Mouse (Mus musculus) limb, embryonic 11.5 days (tissue): Measurements from ENCODE around the gene Atoh8. TPM values are rescaled to one million over a fixed set of nuclear protein-coding genes. Genes with fewer than 3 reads are reported as not detected.

Source experiments
- ATAC-seq: fragments of 200-750 bp; cut with Nextera tagmentation; 2 replicates; pipeline ENCODE4 v1.8.0; 2017; ENCODE audit warnings: low read depth; ENCODE audit not compliant: insufficient number of reproducible peaks, low FRiP score, low TSS enrichment
- DNase-seq: peaks from one replicate; pipeline ENCODE4 v3.0.0-alpha.2; 2015; ENCODE audit warnings: low spot score
- H3K27ac ChIP-seq: fragments of 300-500 bp; sonication (generic); replicated peaks from 2 replicates; pipeline ENCODE4 v1.5.1; 2014; ENCODE audit warnings: low read depth, mild to moderate bottlenecking, low read length
- H3K27me3 ChIP-seq: fragments of 300-500 bp; sonication (generic); 2 replicates; pipeline ENCODE4 v1.6.1; 2014; ENCODE audit warnings: mild to moderate bottlenecking, low read length, mixed read lengths; ENCODE audit not compliant: control insufficient read depth, insufficient read depth
- H3K36me3 ChIP-seq: fragments of 300-500 bp; sonication (generic); 2 replicates; pipeline ENCODE4 v1.6.1; 2014; ENCODE audit warnings: mild to moderate bottlenecking, low read length, moderate library complexity, mixed read lengths; ENCODE audit not compliant: control insufficient read depth, insufficient read depth
- H3K4me1 ChIP-seq: fragments of 300-500 bp; sonication (generic); 2 replicates; pipeline ENCODE4 v1.6.1; 2014; ENCODE audit warnings: low read length, mixed read lengths; ENCODE audit not compliant: control insufficient read depth, insufficient read depth
- H3K4me2 ChIP-seq: fragments of 300-500 bp; sonication (generic); 2 replicates; pipeline ENCODE4 v1.6.1; 2014; ENCODE audit warnings: low read depth, mild to moderate bottlenecking, moderate library complexity; ENCODE audit not compliant: severe bottlenecking
- H3K4me3 ChIP-seq: fragments of 300-500 bp; sonication (generic); 2 replicates; pipeline ENCODE4 v1.5.1; 2014; ENCODE audit warnings: low read depth, low read length
- H3K9ac ChIP-seq: fragments of 300-500 bp; sonication (generic); 2 replicates; pipeline ENCODE4 v1.6.1; 2014; ENCODE audit warnings: mild to moderate bottlenecking, low read length
- H3K9me3 ChIP-seq: fragments of 300-500 bp; sonication (generic); 2 replicates; pipeline ENCODE4 v1.6.1; 2016; ENCODE audit warnings: low read length; ENCODE audit not compliant: control insufficient read depth
- WGBS: fragments of 180-500 bp; shearing (Covaris S2); extraction: QIAGEN DNeasy Blood & Tissue Kit; methylation state at CpG from one replicate; pipeline ENCODE4 v1.1.7; 2014; 5-methylcytosine and 5-hydroxymethylcytosine counted together
- polyA plus RNA-seq: library from polyadenylated mRNA; unstranded; fragments of >200 nt; fragmentation: Nextera tagmentation; extraction: Ambion mirVana; gene quantifications from 2 replicates; pipeline ENCODE4 v1.2.1, GENCODE M21; 2014

The Atoh8 gene
- polyA plus RNA-seq, 1 experiment from 2014 or later: 22.9 TPM

DNA sequence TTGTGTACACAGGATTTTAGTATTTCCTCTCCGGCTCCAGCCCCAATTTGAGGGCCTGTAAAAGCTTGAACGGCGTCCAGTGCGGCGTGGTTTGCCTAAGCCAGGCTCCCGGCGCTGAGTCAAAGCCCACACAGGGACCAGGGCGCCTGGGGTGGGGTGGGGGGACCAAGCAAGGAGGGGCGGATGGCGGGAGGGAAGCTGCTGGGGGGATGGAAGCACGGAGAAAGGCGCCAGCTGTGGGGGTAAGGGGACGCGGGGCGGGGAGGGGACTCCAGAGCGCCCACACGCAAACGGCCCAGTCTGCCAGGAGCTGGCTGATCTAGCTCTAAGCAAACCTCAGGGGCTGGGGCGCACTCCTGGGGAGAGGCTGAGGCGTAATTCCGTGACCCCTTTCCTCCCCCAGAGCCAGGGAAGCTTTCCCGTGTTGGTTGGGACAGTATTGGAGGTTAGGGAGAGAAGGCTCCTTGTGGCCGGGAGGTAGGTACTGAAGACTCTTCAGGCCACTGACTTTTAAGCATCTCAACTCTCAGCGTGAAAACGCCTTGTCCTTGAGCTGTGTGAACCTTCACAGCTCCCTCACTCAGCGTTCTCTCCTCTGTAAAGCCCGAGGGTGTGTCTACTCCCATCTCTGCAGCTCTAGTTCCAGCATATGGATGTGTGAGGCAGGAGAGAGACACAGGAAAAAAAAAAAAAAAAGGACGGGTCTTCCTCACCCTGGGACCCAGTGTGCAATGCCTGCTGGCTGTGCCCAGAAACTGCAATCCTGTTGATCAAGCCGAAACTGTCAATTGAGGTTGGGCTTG lies 46.1 kb downstream of the Atoh8 start:
- no peaks in the 10 kb centered on the region for H3K9me3 ChIP-seq
- 2% methylated on average over 29 of the region's 29 CpGs for WGBS
- ATAC-seq (peak; percentile 71), DNase-seq (peak; percentile 70)
- H3K36me3 ChIP-seq: no peaks in the 10 kb centered on the region
- H3K4me3 ChIP-seq: peak overlapping the region; percentile 15; the same call in 1 of the 2 replicates
- H3K27me3 ChIP-seq: no peaks in the 10 kb centered on the region
- H3K9ac ChIP-seq: peak overlapping the region; percentile 53
- peaks cover 37% of the 10 kb centered on the region for H3K4me1 ChIP-seq
- peak overlapping the region; percentile 58 for H3K4me2 ChIP-seq
- H3K27ac ChIP-seq: peak overlapping the region; percentile 89

DNA sequence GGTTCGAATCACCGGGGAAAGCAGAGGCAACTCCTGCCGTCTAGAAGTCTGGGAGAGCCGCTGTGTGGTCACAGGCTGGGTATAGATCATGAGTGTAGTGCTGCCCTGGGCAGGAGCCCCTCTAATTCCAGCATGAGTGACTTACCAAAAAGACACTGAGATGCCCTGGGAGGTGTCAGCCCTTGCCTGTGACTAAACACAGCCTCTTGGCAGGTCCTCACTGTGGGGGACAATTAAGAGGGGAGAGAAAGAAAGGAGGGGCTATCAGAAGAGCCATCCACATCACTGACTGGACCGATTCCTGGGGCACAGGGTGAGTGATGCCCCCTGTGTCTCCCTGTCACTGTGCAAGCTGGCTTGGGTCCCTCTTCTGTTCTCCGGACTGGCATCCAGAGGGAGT lies 48.6 kb downstream of the Atoh8 start:
- no peak overlapping the region for H3K27ac ChIP-seq
- no peak overlapping the region for H3K9ac ChIP-seq
- 71% methylated on average over 6 of the region's 6 CpGs for WGBS
- peaks cover 37% of the 10 kb centered on the region for H3K4me1 ChIP-seq
- no peaks in the 10 kb centered on the region for H3K27me3 ChIP-seq
- no peaks in the 10 kb centered on the region for H3K36me3 ChIP-seq
- H3K4me2 ChIP-seq: no peak overlapping the region
- no peaks in the 10 kb centered on the region for H3K9me3 ChIP-seq
- ATAC-seq: no peak
- DNase-seq: no peak
- H3K4me3 ChIP-seq: no peak overlapping the region

DNA sequence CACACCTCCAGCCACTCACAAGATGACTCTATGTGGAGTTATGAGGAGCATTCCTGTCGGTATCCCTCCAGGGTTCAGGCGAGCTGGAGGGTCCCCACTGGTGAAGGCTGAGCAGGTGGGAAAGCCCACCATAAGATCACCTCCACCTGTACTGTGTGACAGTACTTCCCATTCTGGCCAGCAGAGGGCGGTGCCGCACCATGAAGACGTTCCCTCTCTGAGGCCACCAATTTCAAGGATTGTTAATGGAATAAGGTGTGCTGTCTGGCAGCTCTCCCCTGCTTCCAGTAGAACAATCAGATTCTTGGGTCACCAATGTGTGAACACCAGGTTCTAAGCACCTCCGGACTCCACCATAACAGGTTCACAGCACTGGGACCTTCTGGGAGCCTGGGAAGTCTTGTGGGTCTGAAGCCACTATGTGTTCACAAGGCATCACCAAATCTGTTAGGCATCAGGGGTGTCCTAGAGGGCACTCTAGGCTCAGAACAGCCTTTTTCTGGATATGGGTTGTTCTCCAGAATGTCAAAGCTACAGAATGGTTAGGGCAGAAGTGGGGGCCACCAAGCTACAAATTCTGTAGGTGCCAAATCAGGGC lies 49.4 kb downstream of the Atoh8 start:
- DNase-seq: peak; percentile 95
- no peaks in the 10 kb centered on the region for H3K27me3 ChIP-seq
- 4% methylated on average over 6 of the region's 6 CpGs for WGBS

DNA sequence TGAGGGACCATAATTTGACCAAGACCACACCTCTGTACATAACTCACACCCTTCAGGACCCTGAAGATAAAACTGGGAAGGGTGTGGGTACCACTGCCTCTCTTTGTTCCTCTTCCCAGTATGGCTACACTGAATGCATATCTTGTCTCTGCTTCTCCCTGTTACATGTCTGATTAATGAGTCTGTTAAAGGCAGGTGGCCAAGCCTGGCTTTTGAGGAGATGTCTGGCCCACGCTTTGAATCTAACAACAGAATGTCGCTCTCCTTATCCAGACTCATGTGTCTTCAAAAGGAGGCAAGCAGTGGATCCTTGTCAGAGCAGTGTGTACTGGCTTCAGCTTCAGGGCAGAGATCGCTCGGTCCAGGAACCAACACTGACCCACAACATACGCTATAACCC lies 50.8 kb downstream of the Atoh8 start:
- Histone ChIP-seq H3K4me2 (no peak overlapping the region), H3K9ac (no peak overlapping the region), H3K4me3 (no peak overlapping the region), H3K4me1 (peaks cover 24% of the 10 kb centered on the region), H3K27me3 (no peaks in the 10 kb centered on the region), H3K36me3 (no peaks in the 10 kb centered on the region), H3K27ac (no peak overlapping the region), H3K9me3 (no peaks in the 10 kb centered on the region)
- 88% methylated on average over 5 of the region's 5 CpGs for WGBS
- ATAC-seq (no peak), DNase-seq (no peak)

More for the DNA sequence above, 49.4 kb downstream of the Atoh8 start:
- H3K9ac ChIP-seq: no peak overlapping the region
- H3K4me2 ChIP-seq: no peak overlapping the region
- H3K27ac ChIP-seq: no peak overlapping the region
- no peak overlapping the region for H3K4me3 ChIP-seq
- H3K9me3 ChIP-seq: no peaks in the 10 kb centered on the region
- H3K36me3 ChIP-seq: no peaks in the 10 kb centered on the region
- peaks cover 37% of the 10 kb centered on the region for H3K4me1 ChIP-seq
- ATAC-seq: 0 out of 2 replicates have a peak, but pooled peaks have one; percentile 40

DNA sequence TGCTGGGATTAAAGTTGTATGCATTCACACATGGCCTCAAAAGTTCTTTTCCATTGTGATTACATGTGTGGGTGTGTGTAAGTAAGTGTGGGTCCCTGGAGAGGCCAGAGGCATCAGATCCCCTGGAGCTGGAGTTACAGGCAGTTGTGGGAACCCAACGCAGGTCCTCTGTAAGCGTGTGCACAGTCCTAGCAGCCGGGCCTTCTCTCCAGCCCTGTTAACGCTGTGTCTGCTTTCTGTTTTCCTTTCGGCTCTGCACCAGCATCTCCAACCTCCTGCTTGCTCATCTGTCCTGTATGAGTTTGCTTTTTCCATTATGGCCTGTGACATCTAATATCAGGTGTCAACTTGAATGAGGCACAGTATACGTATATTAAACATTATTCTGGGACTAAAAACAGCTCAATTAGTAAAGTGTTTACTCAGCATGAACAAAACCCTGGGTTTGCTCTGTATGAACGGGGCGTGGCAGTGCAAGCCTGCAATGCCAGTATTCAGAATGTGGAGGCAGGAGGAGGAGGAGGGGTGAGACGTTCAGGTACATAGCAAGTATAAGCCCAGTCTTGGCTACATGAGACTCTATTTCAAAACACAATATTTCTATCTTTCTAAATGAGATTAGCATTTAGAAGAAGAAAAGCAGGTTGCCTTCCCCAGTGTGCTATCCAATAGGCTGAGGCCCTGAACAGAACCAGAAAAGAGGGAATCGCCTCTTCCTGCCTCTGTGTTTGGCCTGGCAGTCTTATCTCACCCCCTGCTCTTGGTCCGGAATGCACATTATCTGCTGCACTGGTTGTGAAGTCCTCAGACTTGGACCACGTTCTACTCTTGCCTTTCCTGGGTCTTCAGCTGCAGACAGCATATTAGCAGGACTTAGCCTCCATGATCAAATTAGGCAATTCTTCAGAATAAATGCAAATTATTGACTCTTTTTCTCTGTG lies 55.5 kb downstream of the Atoh8 start:
- H3K9me3 ChIP-seq: no peaks in the 10 kb centered on the region
- DNase-seq (no peak), ATAC-seq (no peak)
- H3K4me3 ChIP-seq: no peak overlapping the region
- WGBS: 88% methylated on average over 12 of the region's 12 CpGs
- H3K27me3 ChIP-seq: no peaks in the 10 kb centered on the region
- no peak overlapping the region for H3K4me2 ChIP-seq
- H3K9ac ChIP-seq: no peak overlapping the region
- H3K4me1 ChIP-seq: no peaks in the 10 kb centered on the region
- no peak overlapping the region for H3K27ac ChIP-seq
- H3K36me3 ChIP-seq: no peaks in the 10 kb centered on the region

DNA sequence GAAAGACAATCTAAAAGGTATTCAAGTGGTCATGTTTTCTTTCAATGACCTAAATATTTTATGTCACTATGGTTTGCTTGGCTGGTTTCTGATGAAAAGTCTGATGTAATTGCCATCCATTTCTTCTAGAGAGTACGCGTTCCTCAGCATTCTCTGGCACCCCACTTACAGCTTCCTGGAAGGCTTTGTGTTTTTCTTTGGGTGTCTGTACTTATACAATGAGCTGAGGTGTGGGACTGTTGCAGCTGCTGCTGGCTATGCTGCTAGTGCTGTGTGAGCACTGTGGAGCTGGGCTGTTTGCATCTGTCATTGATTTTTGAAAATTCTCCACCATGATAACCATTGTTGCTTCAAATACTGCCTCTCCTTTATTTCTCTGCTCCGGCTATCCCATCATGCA lies 56.4 kb downstream of the Atoh8 start:
- H3K4me2 ChIP-seq: no peak overlapping the region
- ATAC-seq: no peak
- no peak overlapping the region for H3K4me3 ChIP-seq
- no peak for DNase-seq
- no peak overlapping the region for H3K9ac ChIP-seq
- WGBS: 92% methylated on average over 3 of the region's 3 CpGs
- no peaks in the 10 kb centered on the region for H3K36me3 ChIP-seq
- no peaks in the 10 kb centered on the region for H3K27me3 ChIP-seq
- no peak overlapping the region for H3K27ac ChIP-seq
- H3K4me1 ChIP-seq: no peaks in the 10 kb centered on the region
- no peaks in the 10 kb centered on the region for H3K9me3 ChIP-seq

DNA sequence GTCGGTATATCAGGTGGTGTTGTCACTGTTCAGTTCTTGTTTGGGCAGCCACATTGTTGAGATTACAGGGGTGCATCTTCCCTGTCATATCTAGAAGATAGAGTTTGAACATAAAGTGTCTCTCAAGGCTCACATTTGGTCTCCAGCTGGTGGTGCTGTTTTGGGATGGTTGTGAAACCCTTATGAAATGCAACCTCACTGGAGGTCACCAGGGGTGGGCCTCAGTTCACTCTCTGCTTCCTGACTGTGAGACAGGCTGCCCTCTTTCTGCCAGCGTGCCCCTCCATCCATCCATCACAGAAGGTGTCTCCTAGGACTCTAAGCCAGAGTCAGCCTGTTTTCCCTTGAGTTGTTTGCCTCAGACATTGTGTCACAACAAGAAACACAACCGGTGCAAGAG lies 58.0 kb downstream of the Atoh8 start:
- no peak overlapping the region for H3K4me2 ChIP-seq
- DNase-seq (no peak), ATAC-seq (no peak)
- no peaks in the 10 kb centered on the region for H3K36me3 ChIP-seq
- H3K27me3 ChIP-seq: no peaks in the 10 kb centered on the region
- no peak overlapping the region for H3K9ac ChIP-seq
- H3K4me3 ChIP-seq: no peak overlapping the region
- H3K9me3 ChIP-seq: no peaks in the 10 kb centered on the region
- no peak overlapping the region for H3K27ac ChIP-seq
- WGBS: 72% methylated on average over 3 of the region's 3 CpGs
- no peaks in the 10 kb centered on the region for H3K4me1 ChIP-seq

DNA sequence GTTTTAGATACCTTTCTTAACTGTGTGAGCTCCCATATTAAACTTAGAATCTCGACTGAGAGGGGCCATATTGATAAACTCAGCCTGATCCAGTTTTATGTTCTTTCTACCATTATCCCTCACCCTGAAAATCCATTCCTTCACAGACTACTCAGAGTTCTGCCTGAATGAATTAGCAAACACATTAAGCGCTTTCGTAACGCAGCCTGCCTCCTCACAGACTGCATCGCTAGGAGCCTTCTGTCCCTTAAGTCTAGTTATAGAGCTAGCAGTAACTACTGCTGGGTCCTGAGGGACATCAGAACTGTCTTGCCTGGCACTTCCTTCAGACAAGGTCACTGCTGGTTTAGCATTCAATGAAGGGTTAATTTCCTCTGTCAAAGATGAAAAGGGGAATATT lies 59.4 kb downstream of the Atoh8 start:
- ATAC-seq (no peak), DNase-seq (no peak)
- H3K4me1 ChIP-seq: no peaks in the 10 kb centered on the region
- WGBS: 77% methylated on average over 5 of the region's 5 CpGs
- H3K9me3 ChIP-seq: no peaks in the 10 kb centered on the region
- no peak overlapping the region for H3K27ac ChIP-seq
- H3K27me3 ChIP-seq: no peaks in the 10 kb centered on the region
- H3K9ac ChIP-seq: no peak overlapping the region
- H3K4me2 ChIP-seq: no peak overlapping the region
- no peaks in the 10 kb centered on the region for H3K36me3 ChIP-seq
- no peak overlapping the region for H3K4me3 ChIP-seq
